Mouse (Mus musculus): ENCODE measurements around the gene Gm8212.
"Not testable (repeated sequence)": the region's sequence is repeated elsewhere in the genome, so short reads cannot be mapped to it uniquely, and the experiment has no call there.

Gene Gm8212

GRCm38 (mm10) chr14:44197361-44197760, at the start of gene Gm8212:
TSS of gene Gm8212 (plus strand) at chr14:44197661.
- in situ Hi-C loops (cut with MboI, MseI): not testable (repeated sequence)

- in situ Hi-C loops (cut with MboI, MseI): loop anchor here (10.0 kb wide), 1 partner anchor 1008 kb away; no protein-coding TSS in a partner anchor
Measured at GRCm38 (mm10) chr14:44213154-44213553, 15.7 kb downstream of the Gm8212 start, which contains the start of gene 4930503E14Rik. TSS of gene 4930503E14Rik (minus strand) at chr14:44213254.

GRCm38 (mm10) chr14:44248039-44248438, 50.6 kb downstream of the Gm8212 start:
- in situ Hi-C loops (cut with MboI, MseI): no loop called here
